Mouse (Mus musculus): ENCODE data around the gene Epha4.

- TF ChIP-seq CTCF (IDR thresholded peaks at IDR 0.05) (no peak), POLR2A (IDR thresholded peaks at IDR 0.05; ENCODE audit: insufficient read depth, low read depth, low read length) (no peak)
Observed at GRCm38 (mm10) chr1:77439383-77440074, 75.4 kb downstream of the Epha4 start.

Measured in heart, adult 2 months (tissue).